Mouse (Mus musculus): Measurements from ENCODE around the gene Taz. TPM values are rescaled to one million over a fixed set of nuclear protein-coding genes. Genes with fewer than 3 reads are reported as not detected.

The Taz gene
- polyA plus RNA-seq, 1 experiment: 111 TPM

DNA sequence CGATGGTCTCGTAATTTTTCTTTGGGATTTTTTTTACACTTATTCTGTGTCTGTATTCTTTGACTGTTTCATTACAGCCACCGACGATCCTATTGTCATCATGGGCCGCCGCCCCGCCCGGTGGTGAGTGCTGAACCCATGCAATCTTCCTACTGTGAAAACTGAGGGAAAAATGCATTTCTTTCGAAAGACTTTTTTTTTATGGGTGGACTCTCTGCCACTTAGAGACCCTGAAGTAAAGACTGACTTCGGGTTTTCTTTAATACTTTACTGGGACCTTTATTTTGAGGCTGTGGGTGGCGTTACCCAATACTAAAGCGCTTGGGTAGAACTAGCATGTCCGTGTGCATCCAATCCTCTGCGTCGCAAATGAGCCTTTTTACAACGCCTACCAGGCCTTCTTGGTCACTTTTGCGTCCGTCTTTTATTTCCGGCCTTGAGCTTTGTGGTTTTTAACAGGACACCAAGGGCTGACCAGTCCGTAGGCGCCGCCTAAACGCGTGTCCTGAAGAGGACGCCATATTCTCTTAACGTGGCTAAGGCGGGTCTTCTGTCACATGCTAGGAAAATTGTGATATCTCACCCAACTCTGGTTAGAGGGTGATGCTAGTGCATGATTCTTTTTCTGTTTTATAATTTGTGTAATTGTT, 10.7 kb upstream of the Taz start:
- peaks cover 4% of the 10 kb centered on the region for H3K36me3 ChIP-seq (ENCODE audit: control insufficient read depth, insufficient read depth, low read length)
- TF ChIP-seq POLR2A (IDR thresholded peaks at IDR 0.05; ENCODE audit: control insufficient read depth, extremely low read depth, insufficient read depth, low read length, poor library complexity) (no peak), CTCF (IDR thresholded peaks at IDR 0.05; ENCODE audit: borderline replicate concordance, control insufficient read depth, extremely low read depth, insufficient read depth, low read length, poor library complexity) (no peak)
- peak; percentile 4 for DNase-seq
- WGBS: 2% methylated on average over 27 of the region's 27 CpGs
- peak overlapping the region; percentile 50; the same call in 1 of the 2 replicates for H3K27ac ChIP-seq (ENCODE audit: control insufficient read depth, insufficient read depth, low read length)
- peaks cover 3% of the 10 kb centered on the region; the same call in 1 of the 2 replicates for H3K4me1 ChIP-seq (replicated peaks; ENCODE audit: control insufficient read depth, insufficient read depth, low read length)
- peak overlapping the region; percentile 80 for H3K4me3 ChIP-seq (ENCODE audit: control insufficient read depth, insufficient read depth, low read length)
- no peaks in the 10 kb centered on the region for H3K27me3 ChIP-seq (ENCODE audit: control insufficient read depth, insufficient read depth, low read length)

DNA sequence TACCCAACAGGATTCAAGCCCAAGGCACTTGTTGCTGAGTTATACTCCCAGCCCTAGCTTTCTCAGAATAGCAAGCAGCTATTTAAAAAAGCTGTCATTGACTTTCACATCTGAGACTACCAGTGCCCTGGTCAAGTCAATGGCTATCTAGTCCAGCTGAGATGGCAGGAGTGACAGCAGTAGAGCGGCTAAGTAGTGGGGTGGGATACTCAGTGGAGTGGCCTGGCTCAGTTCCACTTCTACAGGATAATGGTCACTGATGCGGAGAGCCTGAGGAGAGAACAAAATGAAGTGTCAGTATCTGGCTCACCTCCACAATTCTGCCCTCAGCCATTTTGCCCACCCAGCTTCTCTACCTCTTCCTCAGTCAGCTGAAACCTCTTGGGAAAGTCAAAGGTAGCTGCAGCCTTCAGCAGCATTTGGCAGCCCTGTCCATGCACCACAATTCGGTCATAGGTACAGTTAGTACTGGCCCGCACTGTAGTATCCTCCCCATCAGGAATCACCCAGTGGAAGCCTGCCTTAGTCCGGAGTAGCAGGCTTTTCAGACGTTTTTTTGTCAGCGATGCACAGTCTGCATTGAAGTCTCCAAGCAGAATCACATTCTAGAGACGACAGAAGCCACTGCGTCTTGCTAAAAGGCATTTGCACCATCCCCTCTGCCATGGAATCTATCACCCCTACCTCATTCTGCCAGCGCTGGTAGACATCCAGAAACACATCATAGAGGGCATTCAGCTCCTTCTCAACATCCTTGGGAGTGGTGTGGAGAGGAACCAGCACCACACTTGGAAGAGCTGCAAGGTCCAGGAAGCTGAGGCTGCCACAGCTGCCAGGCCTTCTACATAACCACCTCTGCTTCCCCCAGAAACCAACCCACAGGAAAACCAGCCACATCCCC, 8.0 kb upstream of the Taz start:
- WGBS: 37% methylated on average over 10 of the region's 10 CpGs
- TF ChIP-seq POLR2A (IDR thresholded peaks at IDR 0.05; ENCODE audit: control insufficient read depth, extremely low read depth, insufficient read depth, low read length, poor library complexity) (no peak), CTCF (IDR thresholded peaks at IDR 0.05; ENCODE audit: borderline replicate concordance, control insufficient read depth, extremely low read depth, insufficient read depth, low read length, poor library complexity) (no peak)
- no peak for DNase-seq
- H3K4me1 ChIP-seq (replicated peaks; ENCODE audit: control insufficient read depth, insufficient read depth, low read length): peaks cover 3% of the 10 kb centered on the region; the same call in 1 of the 2 replicates
- no peaks in the 10 kb centered on the region for H3K27me3 ChIP-seq (ENCODE audit: control insufficient read depth, insufficient read depth, low read length)
- H3K4me3 ChIP-seq (ENCODE audit: control insufficient read depth, insufficient read depth, low read length): no peak overlapping the region
- peaks cover 4% of the 10 kb centered on the region for H3K36me3 ChIP-seq (ENCODE audit: control insufficient read depth, insufficient read depth, low read length)
- H3K27ac ChIP-seq (ENCODE audit: control insufficient read depth, insufficient read depth, low read length): peak overlapping the region; percentile 38

DNA sequence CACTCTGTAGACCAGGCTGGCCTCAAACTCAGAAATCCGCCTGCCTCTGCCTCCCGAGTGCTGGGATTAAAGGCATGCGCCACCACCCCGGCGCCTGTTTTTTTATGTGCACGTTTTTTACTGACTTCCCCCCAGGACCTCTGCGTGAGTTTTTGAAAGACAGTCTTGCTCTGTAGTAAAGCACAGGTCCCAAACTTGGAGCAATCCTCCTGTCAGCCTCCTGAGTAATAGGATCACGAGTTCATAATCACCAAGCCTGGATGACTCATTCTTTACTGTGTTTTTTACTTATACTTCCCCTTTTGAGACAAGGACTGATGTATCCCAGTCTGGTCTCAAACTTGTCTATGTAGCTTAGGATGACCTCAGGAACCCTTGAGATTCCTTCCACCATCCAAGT, 3.8 kb upstream of the Taz start:
- 71% methylated on average over 8 of the region's 8 CpGs for WGBS
- no peak for TF ChIP-seq CTCF (IDR thresholded peaks at IDR 0.05; ENCODE audit: borderline replicate concordance, control insufficient read depth, extremely low read depth, insufficient read depth, low read length, poor library complexity)
- TF ChIP-seq POLR2A (IDR thresholded peaks at IDR 0.05; ENCODE audit: control insufficient read depth, extremely low read depth, insufficient read depth, low read length, poor library complexity): no peak
- no peak for DNase-seq

DNA sequence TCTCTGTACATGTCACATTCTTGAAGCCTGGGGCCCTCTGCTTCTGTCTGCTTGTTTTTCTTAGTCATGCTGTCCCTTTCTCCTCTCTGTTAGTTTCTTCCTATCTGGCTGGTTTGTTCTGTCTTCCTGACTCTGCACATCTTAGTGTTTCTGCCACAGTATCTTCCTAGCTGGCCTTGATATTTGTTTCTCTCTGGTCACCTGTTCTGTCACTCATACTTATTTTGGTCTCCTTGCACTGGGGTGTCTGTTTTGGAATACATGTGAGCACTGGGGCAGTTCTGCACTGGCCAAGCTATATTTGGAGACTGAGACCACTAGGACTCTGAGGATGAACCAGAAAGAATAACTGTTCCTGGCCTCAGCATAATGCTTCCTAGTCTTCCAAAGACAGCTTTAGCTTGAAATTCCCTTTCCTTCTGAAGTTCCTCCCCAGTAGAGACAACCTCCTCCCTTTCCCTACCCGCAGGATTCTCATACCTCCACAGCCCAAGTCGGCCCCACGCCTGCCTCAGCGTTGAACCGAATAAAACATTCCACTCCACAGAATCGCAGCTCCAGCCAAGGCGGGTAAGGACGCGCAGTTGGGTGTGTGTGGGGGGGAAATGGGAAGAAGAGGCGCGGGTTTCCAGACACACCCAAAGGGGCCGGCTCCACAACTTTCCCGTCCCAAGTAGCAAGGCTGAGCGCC, 526 bp upstream of the Taz start:
- 0% methylated on average over 14 of the region's 14 CpGs for WGBS
- TF ChIP-seq CTCF (IDR thresholded peaks at IDR 0.05; ENCODE audit: borderline replicate concordance, control insufficient read depth, extremely low read depth, insufficient read depth, low read length, poor library complexity) (no peak), POLR2A (IDR thresholded peaks at IDR 0.05; ENCODE audit: control insufficient read depth, extremely low read depth, insufficient read depth, low read length, poor library complexity) (no peak)
- H3K27ac ChIP-seq (ENCODE audit: control insufficient read depth, insufficient read depth, low read length): peak overlapping the region; percentile 93
- no peak for DNase-seq
- H3K36me3 ChIP-seq (ENCODE audit: control insufficient read depth, insufficient read depth, low read length): no peaks in the 10 kb centered on the region
- peak overlapping the region; percentile 97 for H3K4me3 ChIP-seq (ENCODE audit: control insufficient read depth, insufficient read depth, low read length)
- H3K27me3 ChIP-seq (ENCODE audit: control insufficient read depth, insufficient read depth, low read length): no peaks in the 10 kb centered on the region
- H3K4me1 ChIP-seq (replicated peaks; ENCODE audit: control insufficient read depth, insufficient read depth, low read length): peaks cover 10% of the 10 kb centered on the region

More for the DNA sequence above, 3.8 kb upstream of the Taz start:
- H3K4me3 ChIP-seq (ENCODE audit: control insufficient read depth, insufficient read depth, low read length): no peak overlapping the region
- no peaks in the 10 kb centered on the region for H3K27me3 ChIP-seq (ENCODE audit: control insufficient read depth, insufficient read depth, low read length)
- H3K27ac ChIP-seq (ENCODE audit: control insufficient read depth, insufficient read depth, low read length): no peak overlapping the region
- H3K4me1 ChIP-seq (replicated peaks; ENCODE audit: control insufficient read depth, insufficient read depth, low read length): peaks cover 5% of the 10 kb centered on the region
- H3K36me3 ChIP-seq (ENCODE audit: control insufficient read depth, insufficient read depth, low read length): no peaks in the 10 kb centered on the region; the same call in 1 of the 2 replicates

DNA sequence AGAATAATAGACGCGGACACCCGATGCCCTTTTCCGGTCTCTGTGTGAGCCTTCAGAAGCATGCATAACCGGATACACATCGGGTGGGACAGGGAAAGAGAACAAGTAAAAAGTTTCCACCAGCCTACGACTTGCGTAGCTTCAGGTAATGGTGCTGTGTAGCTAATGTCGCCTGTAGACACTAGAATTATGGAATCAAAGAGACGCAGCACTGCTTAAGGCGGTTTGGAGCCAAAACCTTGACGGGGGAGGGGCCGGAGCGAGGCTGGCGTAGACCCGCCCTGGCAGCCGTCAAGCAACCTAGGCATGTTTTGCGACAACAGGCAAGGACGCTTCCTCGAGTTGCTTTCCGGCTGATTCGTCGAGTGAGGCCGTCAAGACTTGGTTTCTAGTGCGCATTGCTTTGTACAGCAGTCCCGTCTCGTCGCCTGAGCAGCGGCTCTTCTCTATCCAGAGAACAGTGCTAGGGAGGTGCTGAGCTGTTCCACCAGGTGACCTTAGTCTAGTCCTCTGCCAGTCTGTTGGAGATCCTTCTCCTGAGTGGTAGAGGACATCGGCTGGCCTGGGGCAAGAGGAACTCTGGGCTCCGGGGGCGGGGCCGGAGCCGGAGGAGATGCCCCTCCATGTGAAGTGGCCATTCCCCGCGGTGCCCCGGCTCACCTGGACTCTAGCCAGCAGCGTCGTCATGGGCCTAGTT, 831 bp downstream of the Taz start:
- 0% methylated on average over 39 of the region's 39 CpGs for WGBS
- TF ChIP-seq POLR2A (IDR thresholded peaks at IDR 0.05; ENCODE audit: control insufficient read depth, extremely low read depth, insufficient read depth, low read length, poor library complexity): peak; percentile 69; the same call in 1 of the 2 replicates
- TF ChIP-seq CTCF (IDR thresholded peaks at IDR 0.05; ENCODE audit: borderline replicate concordance, control insufficient read depth, extremely low read depth, insufficient read depth, low read length, poor library complexity): no peak
- DNase-seq: peak; percentile 86
- Histone ChIP-seq H3K4me3 (ENCODE audit: control insufficient read depth, insufficient read depth, low read length) (peak overlapping the region; percentile 97), H3K27ac (ENCODE audit: control insufficient read depth, insufficient read depth, low read length) (peak overlapping the region; percentile 93), H3K27me3 (ENCODE audit: control insufficient read depth, insufficient read depth, low read length) (no peaks in the 10 kb centered on the region), H3K36me3 (ENCODE audit: control insufficient read depth, insufficient read depth, low read length) (no peaks in the 10 kb centered on the region), H3K4me1 (replicated peaks; ENCODE audit: control insufficient read depth, insufficient read depth, low read length) (peaks cover 10% of the 10 kb centered on the region)
